Mouse (Mus musculus) heart, embryonic 11.5 days (tissue): ENCODE results near the gene Tm6sf1. TPM values are rescaled to one million over a fixed set of nuclear protein-coding genes. Genes with fewer than 3 reads are reported as not detected.

Experiments
- ATAC-seq: fragments of 200-750 bp; cut with Nextera tagmentation; replicated peaks from 2 replicates; pipeline ENCODE4 v1.8.0; 2017; ENCODE audit warnings: moderate library complexity; ENCODE audit not compliant: insufficient number of reproducible peaks, low FRiP score, low TSS enrichment
- H3K27ac ChIP-seq: fragments of 300-500 bp; sonication (generic); 2 replicates; pipeline ENCODE4 v1.5.1; 2014; ENCODE audit warnings: mild to moderate bottlenecking, low read depth, low read length
- H3K27me3 ChIP-seq: fragments of 300-500 bp; sonication (generic); 2 replicates; pipeline ENCODE4 v1.6.1; 2014; ENCODE audit warnings: mild to moderate bottlenecking, low read length, mixed read lengths; ENCODE audit not compliant: control insufficient read depth, insufficient read depth
- H3K36me3 ChIP-seq: fragments of 300-500 bp; sonication (generic); 2 replicates; pipeline ENCODE4 v1.6.1; 2014; ENCODE audit warnings: mild to moderate bottlenecking, low read length, moderate library complexity, mixed read lengths; ENCODE audit not compliant: control insufficient read depth, insufficient read depth
- H3K4me1 ChIP-seq: fragments of 300-500 bp; sonication (generic); 2 replicates; pipeline ENCODE4 v1.6.1; 2014; ENCODE audit warnings: low read length; ENCODE audit not compliant: control insufficient read depth, insufficient read depth
- H3K4me2 ChIP-seq: fragments of 300-500 bp; sonication (generic); 2 replicates; pipeline ENCODE4 v1.6.1; 2014; ENCODE audit warnings: mild to moderate bottlenecking, moderate library complexity
- H3K4me3 ChIP-seq: fragments of 300-500 bp; sonication (generic); 2 replicates; pipeline ENCODE4 v1.5.1; 2014; ENCODE audit warnings: low read depth, low read length
- H3K9ac ChIP-seq: fragments of 300-500 bp; sonication (generic); 2 replicates; pipeline ENCODE4 v1.6.1; 2014; ENCODE audit warnings: mild to moderate bottlenecking, low read depth, low read length, moderate library complexity
- H3K9me3 ChIP-seq: fragments of 300-500 bp; sonication (generic); replicated peaks from 2 replicates; pipeline ENCODE4 v1.6.1; 2016; ENCODE audit warnings: low read length; ENCODE audit not compliant: control insufficient read depth
- WGBS: fragments of 180-500 bp; shearing (Covaris S2); extraction: QIAGEN DNeasy Blood & Tissue Kit; methylation state at CpG from one replicate; pipeline ENCODE4 v1.1.7; 2014; ENCODE audit not compliant: insufficient replicate concordance; 5-methylcytosine and 5-hydroxymethylcytosine counted together
- polyA plus RNA-seq: library from polyadenylated mRNA; unstranded; fragments of >200 nt; fragmentation: Nextera tagmentation; extraction: Ambion mirVana; gene quantifications from 2 replicates; pipeline ENCODE4 v1.2.1, GENCODE M21; 2014

The Tm6sf1 gene
- polyA plus RNA-seq, 1 experiment from 2014 or later, result 27.0 TPM

GRCm38 (mm10) chr7:81865937-81866336, 7.1 kb downstream of the Tm6sf1 start:
- Histone ChIP-seq H3K27ac (no peak overlapping the region), H3K4me3 (no peak overlapping the region), H3K4me2 (no peak overlapping the region), H3K4me1 (peaks cover 21% of the 10 kb centered on the region; the same call in 1 of the 2 replicates), H3K36me3 (no peaks in the 10 kb centered on the region), H3K9ac (no peak overlapping the region), H3K27me3 (no peaks in the 10 kb centered on the region), H3K9me3 (no peaks in the 10 kb centered on the region)
- no peak for ATAC-seq
- WGBS, result 87% methylated on average over 6 of the region's 6 CpGs

GRCm38 (mm10) chr7:81867231-81867930, 8.6 kb downstream of the Tm6sf1 start:
- H3K9me3 ChIP-seq, result no peaks in the 10 kb centered on the region
- H3K36me3 ChIP-seq, result 0 out of 2 replicates have a peak, but pooled peaks cover 4% of the 10 kb centered on the region
- 81% methylated on average over 9 of the region's 9 CpGs for WGBS
- H3K9ac ChIP-seq, result no peak overlapping the region
- no peak for ATAC-seq
- no peak overlapping the region for H3K4me2 ChIP-seq
- H3K4me1 ChIP-seq, result peaks cover 11% of the 10 kb centered on the region; the same call in 1 of the 2 replicates
- no peaks in the 10 kb centered on the region for H3K27me3 ChIP-seq
- no peak overlapping the region for H3K4me3 ChIP-seq
- H3K27ac ChIP-seq, result no peak overlapping the region

GRCm38 (mm10) chr7:81868158-81868557, 9.4 kb downstream of the Tm6sf1 start:
- Histone ChIP-seq H3K9me3 (no peaks in the 10 kb centered on the region), H3K27me3 (no peaks in the 10 kb centered on the region), H3K4me1 (peaks cover 8% of the 10 kb centered on the region; the same call in 1 of the 2 replicates), H3K9ac (no peak overlapping the region), H3K4me2 (no peak overlapping the region), H3K27ac (no peak overlapping the region), H3K4me3 (no peak overlapping the region), H3K36me3 (0 out of 2 replicates have a peak, but pooled peaks cover 4% of the 10 kb centered on the region)
- WGBS, result 31% methylated on average over 6 of the region's 6 CpGs
- ATAC-seq, result 0 out of 2 replicates have a peak, but pooled peaks have one; percentile 57

GRCm38 (mm10) chr7:81872493-81873013, 13.8 kb downstream of the Tm6sf1 start:
- no peak overlapping the region for H3K27ac ChIP-seq
- no peak for ATAC-seq
- no peak overlapping the region for H3K4me3 ChIP-seq
- no peaks in the 10 kb centered on the region for H3K9me3 ChIP-seq
- 0 out of 2 replicates have a peak, but pooled peaks cover 4% of the 10 kb centered on the region for H3K36me3 ChIP-seq
- H3K4me2 ChIP-seq, result no peak overlapping the region
- H3K9ac ChIP-seq, result no peak overlapping the region
- no peaks in the 10 kb centered on the region for H3K27me3 ChIP-seq
- peaks cover 4% of the 10 kb centered on the region; the same call in 1 of the 2 replicates for H3K4me1 ChIP-seq
- WGBS, result 49% methylated on average over 13 of the region's 13 CpGs

DNA sequence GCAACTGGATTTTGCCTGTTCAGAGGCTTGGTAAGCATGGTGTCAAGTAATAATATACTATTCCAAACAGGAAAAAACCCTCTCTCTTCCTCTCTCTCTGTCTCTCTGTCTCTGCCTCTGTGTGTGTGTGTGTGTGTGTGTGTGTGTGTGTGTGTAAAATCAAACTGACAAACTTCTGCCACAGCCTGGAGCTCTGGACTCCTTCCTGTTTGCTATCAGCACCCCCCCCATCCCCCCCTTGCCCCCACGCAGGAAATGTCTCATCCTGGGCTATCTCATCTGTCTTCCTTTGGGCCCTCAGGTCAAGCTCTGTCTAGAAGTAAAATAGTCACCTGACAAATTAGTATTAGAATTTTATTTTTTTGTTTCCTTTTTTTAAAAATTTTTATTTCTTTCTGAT, 15.0 kb downstream of the Tm6sf1 start:
- Histone ChIP-seq H3K4me3 (no peak overlapping the region), H3K27me3 (no peaks in the 10 kb centered on the region), H3K4me1 (peaks cover 4% of the 10 kb centered on the region; the same call in 1 of the 2 replicates), H3K27ac (no peak overlapping the region), H3K36me3 (0 out of 2 replicates have a peak, but pooled peaks cover 4% of the 10 kb centered on the region), H3K9me3 (no peaks in the 10 kb centered on the region), H3K4me2 (no peak overlapping the region), H3K9ac (no peak overlapping the region)
- WGBS, result 8% methylated on average over 1 of the region's 1 CpGs
- no peak for ATAC-seq

DNA sequence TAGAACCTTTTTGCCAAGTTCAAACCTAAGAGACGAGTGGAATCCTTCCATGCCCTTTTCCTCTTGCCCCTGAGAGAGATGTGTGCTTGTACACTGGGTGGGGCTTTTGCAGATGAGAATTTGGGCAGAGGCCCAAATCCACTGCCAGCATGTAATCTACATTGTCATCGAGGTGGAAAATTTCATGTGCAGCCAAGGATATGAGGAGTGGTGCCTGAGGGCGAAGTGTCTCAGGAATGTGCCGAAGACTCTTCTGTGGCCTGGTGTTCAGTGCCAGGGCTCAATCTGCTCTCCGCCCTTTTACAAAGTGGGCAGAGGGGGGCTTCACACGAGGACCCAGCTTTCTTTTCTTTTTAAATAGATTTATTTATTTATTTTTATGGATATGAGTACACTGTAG, 15.8 kb downstream of the Tm6sf1 start:
- Histone ChIP-seq H3K4me3 (no peak overlapping the region), H3K9ac (no peak overlapping the region), H3K27me3 (no peaks in the 10 kb centered on the region), H3K4me1 (peaks cover 4% of the 10 kb centered on the region; the same call in 1 of the 2 replicates), H3K36me3 (0 out of 2 replicates have a peak, but pooled peaks cover 4% of the 10 kb centered on the region), H3K9me3 (no peaks in the 10 kb centered on the region), H3K4me2 (no peak overlapping the region), H3K27ac (no peak overlapping the region)
- no peak for ATAC-seq
- 74% methylated on average over 6 of the region's 6 CpGs for WGBS

GRCm38 (mm10) chr7:81875372-81875771, 16.6 kb downstream of the Tm6sf1 start:
- WGBS, result 63% methylated on average over 9 of the region's 9 CpGs
- H3K36me3 ChIP-seq, result 0 out of 2 replicates have a peak, but pooled peaks cover 4% of the 10 kb centered on the region

DNA sequence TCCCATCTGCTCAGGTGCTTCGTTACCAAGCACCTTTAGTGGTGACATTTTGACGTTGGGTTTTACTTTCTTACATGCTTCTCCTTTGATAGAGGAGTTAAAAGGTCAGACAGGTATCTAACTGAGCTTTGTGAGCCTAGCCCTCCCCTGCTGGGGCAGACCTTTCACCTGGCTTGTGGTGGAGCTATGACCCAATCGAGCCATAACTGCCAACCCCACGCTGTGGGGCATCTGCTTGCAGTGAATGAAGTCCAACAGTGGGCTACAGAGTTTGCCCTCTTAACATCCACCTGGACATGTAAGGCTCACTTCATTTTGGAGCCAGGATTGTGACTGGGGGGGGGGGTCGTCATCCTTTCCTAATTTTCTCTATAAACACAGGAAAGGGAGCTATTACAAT, 21.5 kb downstream of the Tm6sf1 start:
- H3K9ac ChIP-seq, result no peak overlapping the region
- no peak overlapping the region for H3K4me2 ChIP-seq
- no peak for ATAC-seq
- no peaks in the 10 kb centered on the region for H3K36me3 ChIP-seq
- H3K27me3 ChIP-seq, result no peaks in the 10 kb centered on the region
- H3K4me3 ChIP-seq, result no peak overlapping the region
- no peaks in the 10 kb centered on the region for H3K9me3 ChIP-seq
- WGBS, result 78% methylated on average over 5 of the region's 5 CpGs
- no peak overlapping the region for H3K27ac ChIP-seq
- peaks cover 3% of the 10 kb centered on the region; the same call in 1 of the 2 replicates for H3K4me1 ChIP-seq

More at GRCm38 (mm10) chr7:81875372-81875771, 16.6 kb downstream of the Tm6sf1 start:
- no peak overlapping the region for H3K4me2 ChIP-seq
- H3K27ac ChIP-seq, result no peak overlapping the region
- no peak for ATAC-seq
- H3K4me1 ChIP-seq, result peaks cover 4% of the 10 kb centered on the region; the same call in 1 of the 2 replicates
- H3K27me3 ChIP-seq, result no peaks in the 10 kb centered on the region
- no peak overlapping the region for H3K9ac ChIP-seq
- no peak overlapping the region for H3K4me3 ChIP-seq
- H3K9me3 ChIP-seq, result no peaks in the 10 kb centered on the region
